ENCODE assay signal across 8 mouse cellular contexts in the genomic region with DNA sequence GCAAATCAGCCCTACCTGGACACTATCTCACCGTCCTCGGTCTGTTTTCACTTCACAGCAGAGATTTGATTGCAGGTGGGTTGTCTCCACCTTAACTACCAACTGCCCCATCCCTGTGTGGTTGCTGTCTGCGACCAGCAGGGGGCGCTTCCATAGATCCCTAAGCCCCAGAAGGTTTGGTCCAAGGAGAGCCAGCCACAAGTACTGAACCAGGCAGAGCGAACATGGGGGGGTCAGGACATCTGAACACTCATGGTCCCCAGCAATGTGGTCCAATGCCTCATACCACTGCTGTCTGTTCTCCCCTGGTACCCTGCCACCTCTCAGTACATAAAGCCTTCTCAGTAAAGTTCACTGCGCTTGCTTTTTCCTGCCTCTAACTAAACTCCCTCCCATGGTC. TPM values are rescaled to one million over a fixed set of nuclear protein-coding genes. Genes with fewer than 3 reads are reported as not detected.
DNase-seq lines count a peak whose midpoint lies in the region; ATAC-seq lines count a peak whose summit lies in the region.

No protein-coding gene starts in this region.

- H3K27ac ChIP-seq in intestine, embryonic 16.5 days (ENCODE audit: low read length) = peak overlapping the region; percentile 13; the same call in 1 of the 2 replicates
- H3K27ac ChIP-seq in neural tube, embryonic 11.5 days (ENCODE audit: low read depth, low read length) = no peak overlapping the region

- H3K9ac ChIP-seq in intestine, embryonic 16.5 days (ENCODE audit: low read depth, low read length) = peak overlapping the region; percentile 83
- no peak overlapping the region for H3K9ac ChIP-seq in neural tube, embryonic 11.5 days (ENCODE audit: low read length)

- 11% methylated on average over 6 of the region's 6 CpGs for WGBS in intestine, embryonic 16.5 days
- WGBS in neural tube, embryonic 11.5 days = 15% methylated on average over 6 of the region's 6 CpGs

- peak overlapping the region; percentile 75 for H3K4me3 ChIP-seq in intestine, embryonic 16.5 days (ENCODE audit: low read length)
- no peak overlapping the region for H3K4me3 ChIP-seq in neural tube, embryonic 11.5 days (ENCODE audit: low read depth, low read length)

- no peaks in the 10 kb centered on the region for H3K36me3 ChIP-seq in intestine, embryonic 16.5 days (ENCODE audit: control insufficient read depth, insufficient read depth, low read length)
- H3K36me3 ChIP-seq in neural tube, embryonic 11.5 days (ENCODE audit: control insufficient read depth, insufficient read depth, low read length) = no peaks in the 10 kb centered on the region

- H3K4me1 ChIP-seq in intestine, embryonic 16.5 days (ENCODE audit: control insufficient read depth, insufficient read depth, low read length) = peaks cover 53% of the 10 kb centered on the region
- H3K4me1 ChIP-seq in neural tube, embryonic 11.5 days (ENCODE audit: control insufficient read depth, insufficient read depth, low read length) = peaks cover 20% of the 10 kb centered on the region

- no peaks in the 10 kb centered on the region for H3K27me3 ChIP-seq in intestine, embryonic 16.5 days (replicated peaks; ENCODE audit: control insufficient read depth, insufficient read depth, low read length)
- peaks cover 14% of the 10 kb centered on the region for H3K27me3 ChIP-seq in neural tube, embryonic 11.5 days (ENCODE audit: control insufficient read depth, insufficient read depth, low read length)

- peak; percentile 41 for ATAC-seq in activated CD4-positive, CD25-positive, alpha-beta regulatory T cell, adult 4 months
- ATAC-seq in granulocyte monocyte progenitor cell, adult 5-6 weeks (replicated peaks; ENCODE audit: poor library complexity, severe bottlenecking) = peak; percentile 42
- no peak; the same call in 1 of the 2 replicates for ATAC-seq in intestine, embryonic 16.5 days
- no peak for ATAC-seq in neural tube, embryonic 11.5 days (ENCODE audit: insufficient read depth, low FRiP score, low TSS enrichment)

- DNase-seq in 3T3-L1 (ENCODE audit: low read depth, low spot score) (peak; percentile 86), liver (peak; percentile 86)
- DNase-seq in embryo, embryonic 11 days = peak; percentile 83
- DNase-seq in neural tube, embryonic 11.5 days (ENCODE audit: low spot score) = peak; percentile 70
- peak; percentile 63 for DNase-seq in testis, postnatal 14 days (ENCODE audit: low spot score)

- H3K4me2 ChIP-seq in intestine, embryonic 16.5 days (ENCODE audit: low read depth, low read length) = peak overlapping the region; percentile 88
- no peak overlapping the region for H3K4me2 ChIP-seq in neural tube, embryonic 11.5 days (ENCODE audit: low read depth)

- H3K9me3 ChIP-seq in intestine, embryonic 16.5 days (ENCODE audit: control insufficient read depth, low read length) = no peaks in the 10 kb centered on the region
- no peaks in the 10 kb centered on the region for H3K9me3 ChIP-seq in neural tube, embryonic 11.5 days (ENCODE audit: control insufficient read depth, low read length)

RNA-seq across cellular contexts. Expression of a gene that starts 1.8 kb away (rescaled TPM):
- under 1 TPM; 0.17 to 0.36 TPM for polyA plus RNA-seq in activated CD4-positive, CD25-positive, alpha-beta regulatory T cell, adult 4 months (2017; shearing (Covaris generic))
- not detected in 2 replicates for total RNA-seq in granulocyte monocyte progenitor cell, adult 5-6 weeks (2014; fragmentation: Nextera tagmentation)
- total RNA-seq in granulocyte monocyte progenitor cell, adult 5-6 weeks (2017) = 0.13 and 0.62 TPM in 2 replicates
- 49.6 and 51.5 TPM in 2 replicates for polyA plus RNA-seq in intestine, embryonic 16.5 days (2015; fragmentation: Nextera tagmentation; extraction: Ambion mirVana)
- 16.3 and 18.5 TPM in 2 replicates for polyA plus RNA-seq in neural tube, embryonic 11.5 days (2014; fragmentation: Nextera tagmentation; extraction: Ambion mirVana)

RNA-seq across cellular contexts. Expression of a gene that starts 17.1 kb away (rescaled TPM):
- polyA plus RNA-seq in activated CD4-positive, CD25-positive, alpha-beta regulatory T cell, adult 4 months (2017; shearing (Covaris generic)) = 100 to 1,000 TPM in 1 of 2 experiments, 10 to 100 TPM in 1; 89.2 to 117 TPM
- 57.6 and 75.3 TPM in 2 replicates for total RNA-seq in granulocyte monocyte progenitor cell, adult 5-6 weeks (2014; fragmentation: Nextera tagmentation)
- 55.6 and 74.5 TPM in 2 replicates for total RNA-seq in granulocyte monocyte progenitor cell, adult 5-6 weeks (2017)
- 117 and 133 TPM in 2 replicates for polyA plus RNA-seq in intestine, embryonic 16.5 days (2015; fragmentation: Nextera tagmentation; extraction: Ambion mirVana)
- 153 TPM in 2 replicates for polyA plus RNA-seq in neural tube, embryonic 11.5 days (2014; fragmentation: Nextera tagmentation; extraction: Ambion mirVana)

RNA-seq across cellular contexts. Expression of a gene that starts 36.2 kb away (rescaled TPM):
- polyA plus RNA-seq in activated CD4-positive, CD25-positive, alpha-beta regulatory T cell, adult 4 months (2017; shearing (Covaris generic)) = 100 to 1,000 TPM in 1 of 2 experiments, 10 to 100 TPM in 1; 93.7 to 120 TPM
- 45.7 and 48.0 TPM in 2 replicates for total RNA-seq in granulocyte monocyte progenitor cell, adult 5-6 weeks (2014; fragmentation: Nextera tagmentation)
- total RNA-seq in granulocyte monocyte progenitor cell, adult 5-6 weeks (2017) = 46.1 and 72.3 TPM in 2 replicates
- polyA plus RNA-seq in intestine, embryonic 16.5 days (2015; fragmentation: Nextera tagmentation; extraction: Ambion mirVana) = 79.1 and 90.1 TPM in 2 replicates
- 160 and 168 TPM in 2 replicates for polyA plus RNA-seq in neural tube, embryonic 11.5 days (2014; fragmentation: Nextera tagmentation; extraction: Ambion mirVana)

RNA-seq across cellular contexts. Expression of a gene that starts 36.2 kb away (rescaled TPM):
- polyA plus RNA-seq in activated CD4-positive, CD25-positive, alpha-beta regulatory T cell, adult 4 months (2017; shearing (Covaris generic)) = 10 to 100 TPM; 34.1 to 40.2 TPM
- total RNA-seq in granulocyte monocyte progenitor cell, adult 5-6 weeks (2014; fragmentation: Nextera tagmentation) = 49.5 and 54.4 TPM in 2 replicates
- 46.6 and 57.4 TPM in 2 replicates for total RNA-seq in granulocyte monocyte progenitor cell, adult 5-6 weeks (2017)
- 142 and 145 TPM in 2 replicates for polyA plus RNA-seq in intestine, embryonic 16.5 days (2015; fragmentation: Nextera tagmentation; extraction: Ambion mirVana)
- 54.0 and 59.3 TPM in 2 replicates for polyA plus RNA-seq in neural tube, embryonic 11.5 days (2014; fragmentation: Nextera tagmentation; extraction: Ambion mirVana)

RNA-seq across cellular contexts. Expression of a gene that starts 43.5 kb away (rescaled TPM):
- under 1 TPM; 0.20 to 0.57 TPM for polyA plus RNA-seq in activated CD4-positive, CD25-positive, alpha-beta regulatory T cell, adult 4 months (2017; shearing (Covaris generic))
- total RNA-seq in granulocyte monocyte progenitor cell, adult 5-6 weeks (2014; fragmentation: Nextera tagmentation) = not detected in 2 replicates
- 0.34 and 1.5 TPM in 2 replicates for total RNA-seq in granulocyte monocyte progenitor cell, adult 5-6 weeks (2017)
- 10.9 and 11.5 TPM in 2 replicates for polyA plus RNA-seq in intestine, embryonic 16.5 days (2015; fragmentation: Nextera tagmentation; extraction: Ambion mirVana)
- polyA plus RNA-seq in neural tube, embryonic 11.5 days (2014; fragmentation: Nextera tagmentation; extraction: Ambion mirVana) = 20.1 and 20.2 TPM in 2 replicates

Comparison
In these comparisons a context has a peak if more than half of its experiments do, and no peak if none do; other contexts are left out.
1. ATAC-seq: peak in activated CD4-positive, CD25-positive, alpha-beta regulatory T cell, adult 4 months (single experiment) and granulocyte monocyte progenitor cell, adult 5-6 weeks (single experiment); none in intestine, embryonic 16.5 days (single experiment) and neural tube, embryonic 11.5 days (single experiment).
2. RNA of a gene that starts 1.8 kb away (polyA plus RNA-seq): 49.6 to 51.5 TPM in intestine, embryonic 16.5 days and 16.3 to 18.5 TPM in neural tube, embryonic 11.5 days; 0.17 to 0.36 TPM in activated CD4-positive, CD25-positive, alpha-beta regulatory T cell, adult 4 months; every median in the first group is over 10 times any median in the second.
3. Peak in every context shown above with its lines, with median percentiles within 50 percentile points of each other: DNase-seq.